Mouse (Mus musculus) MEL (cell line): Measurements from ENCODE around the gene Itpr2. TPM values are rescaled to one million over a fixed set of nuclear protein-coding genes. Genes with fewer than 3 reads are reported as not detected.

Experiments
- DNase-seq: peaks from one replicate; pipeline ENCODE4 v3.0.0; 2011; ENCODE audit warnings: low read depth, low spot score
- H3K27ac ChIP-seq: 2 replicates; pipeline ENCODE4 v1.5.1; 2012; ENCODE audit warnings: low read depth, mild to moderate bottlenecking, control low read depth, low read length, moderate library complexity; ENCODE audit not compliant: control insufficient read depth
- H3K27me3 ChIP-seq, 2 experiments: fragments of 150-350 bp in 1 of 2; sonication (generic) in 1 of 2; 2 replicates each; pipeline ENCODE4 v1.6.1; 2012; ENCODE audit warnings: low read length in 2 of 2, mild to moderate bottlenecking in 2 of 2, improper control_type of control experiment in 1 of 2, moderate library complexity in 1 of 2; ENCODE audit not compliant: insufficient read depth in 2 of 2, control insufficient read depth in 1 of 2
- H3K36me3 ChIP-seq, 2 experiments: 2 replicates each; pipeline ENCODE4 v1.6.1; 2012 to 2014; ENCODE audit warnings: low read length in 2 of 2, improper control_type of control experiment in 1 of 2, inconsistent platforms in 1 of 2, mild to moderate bottlenecking in 1 of 2; ENCODE audit not compliant: insufficient read depth in 2 of 2, control insufficient read depth in 1 of 2
- H3K4me1 ChIP-seq, 2 experiments: fragments of 150-350 bp in 1 of 2; sonication (generic) in 1 of 2; 2 replicates each; pipeline ENCODE4 v1.6.1; 2012; ENCODE audit warnings: low read length in 2 of 2, improper control_type of control experiment in 1 of 2, mild to moderate bottlenecking in 1 of 2; ENCODE audit not compliant: insufficient read depth in 2 of 2, control insufficient read depth in 1 of 2
- H3K4me3 ChIP-seq, 2 experiments: fragments of 150-350 bp in 1 of 2; sonication (generic) in 1 of 2; 2 replicates each; pipeline ENCODE4 v1.5.1; 2012; ENCODE audit warnings: low read depth in 2 of 2, low read length in 2 of 2, mild to moderate bottlenecking in 2 of 2, moderate library complexity in 2 of 2, control low read depth in 1 of 2, improper control_type of control experiment in 1 of 2; ENCODE audit not compliant: control insufficient read depth in 1 of 2, insufficient read depth in 1 of 2
- H3K79me2 ChIP-seq: 2 replicates; pipeline ENCODE4 v1.6.1; 2012; ENCODE audit warnings: mild to moderate bottlenecking, low read length, moderate library complexity; ENCODE audit not compliant: control insufficient read depth, poor library complexity, insufficient read depth
- H3K9ac ChIP-seq: 2 replicates; pipeline ENCODE4 v1.6.1; 2012; ENCODE audit warnings: low read depth, mild to moderate bottlenecking, control low read depth, low read length, moderate library complexity; ENCODE audit not compliant: control insufficient read depth, poor library complexity, severe bottlenecking
- H3K9me3 ChIP-seq: fragments of 150-350 bp; sonication (generic); replicated peaks from 2 replicates; pipeline ENCODE4 v1.6.1; 2012; ENCODE audit warnings: mild to moderate bottlenecking, low read length, improper control_type of control experiment, moderate library complexity; ENCODE audit not compliant: insufficient read depth
- BHLHE40 ChIP-seq: IDR thresholded peaks from 2 replicates; pipeline ENCODE4 v1.6.1; 2012; ENCODE audit warnings: low read depth, mild to moderate bottlenecking, inconsistent platforms, low read length, improper control_type of control experiment, borderline replicate concordance
- CHD1 ChIP-seq: IDR thresholded peaks from 2 replicates; pipeline ENCODE4 v1.6.1; 2012; ENCODE audit warnings: low read depth, mild to moderate bottlenecking, inconsistent platforms, low read length, improper control_type of control experiment
- E2F4 ChIP-seq: IDR thresholded peaks from 2 replicates; pipeline ENCODE4 v1.6.1; 2011; ENCODE audit warnings: low read depth, low read length, improper control_type of control experiment, borderline replicate concordance
- ELF1 ChIP-seq: IDR thresholded peaks from 2 replicates; pipeline ENCODE4 v1.6.1; 2014; ENCODE audit warnings: low read depth, mild to moderate bottlenecking, inconsistent platforms, low read length, improper control_type of control experiment, moderate library complexity
- EP300 ChIP-seq, 2 experiments: IDR thresholded peaks; 2 replicates each; pipeline ENCODE4 v1.6.1; 2011; ENCODE audit warnings: improper control_type of control experiment in 2 of 2, low read length in 2 of 2, low read depth in 1 of 2, mild to moderate bottlenecking in 1 of 2
- GATA1 ChIP-seq: IDR thresholded peaks from 2 replicates; pipeline ENCODE4 v1.6.1; 2011; ENCODE audit warnings: low read depth, low read length, improper control_type of control experiment
- HCFC1 ChIP-seq: IDR thresholded peaks from 2 replicates; pipeline ENCODE4 v1.6.1; 2012; ENCODE audit warnings: low read depth, mild to moderate bottlenecking, inconsistent platforms, low read length, improper control_type of control experiment, moderate library complexity
- MAX ChIP-seq: IDR thresholded peaks from 2 replicates; pipeline ENCODE4 v1.6.1; 2011; ENCODE audit warnings: low read length, improper control_type of control experiment
- MAZ ChIP-seq: IDR thresholded peaks from 2 replicates; pipeline ENCODE4 v1.6.1; 2012; ENCODE audit warnings: low read depth, mild to moderate bottlenecking, inconsistent platforms, low read length, improper control_type of control experiment
- MYC ChIP-seq: IDR thresholded peaks from 2 replicates; pipeline ENCODE4 v1.6.1; 2011; ENCODE audit warnings: low read depth, mild to moderate bottlenecking, low read length, improper control_type of control experiment, moderate library complexity
- NRF1 ChIP-seq: IDR thresholded peaks from 2 replicates; pipeline ENCODE4 v1.6.1; 2014; ENCODE audit warnings: low read depth, mild to moderate bottlenecking, inconsistent platforms, low read length, improper control_type of control experiment, moderate library complexity; ENCODE audit not compliant: poor library complexity, insufficient read depth, severe bottlenecking
- POLR2A ChIP-seq, 2 experiments: IDR thresholded peaks; 2 replicates each; pipeline ENCODE4 v1.6.1; 2011 to 2012; ENCODE audit warnings: low read length in 2 of 2, mild to moderate bottlenecking in 2 of 2, control low read depth in 1 of 2, improper control_type of control experiment in 1 of 2, low read depth in 1 of 2, moderate library complexity in 1 of 2; ENCODE audit not compliant: control insufficient read depth in 1 of 2, insufficient read depth in 1 of 2, poor library complexity in 1 of 2
- POLR2AphosphoS2 ChIP-seq: IDR thresholded peaks from 2 replicates; pipeline ENCODE4 v1.6.1; 2011; ENCODE audit warnings: low read length, improper control_type of control experiment
- POLR2AphosphoS5 ChIP-seq: IDR thresholded peaks from 2 replicates; pipeline ENCODE4 v1.6.1; 2012; ENCODE audit warnings: low read depth, borderline replicate concordance, mild to moderate bottlenecking, inconsistent platforms, low read length, moderate library complexity, mixed read lengths
- RAD21 ChIP-seq: IDR thresholded peaks from 2 replicates; pipeline ENCODE4 v1.6.1; 2011; ENCODE audit warnings: mild to moderate bottlenecking, low read depth, low read length, improper control_type of control experiment
- RCOR1 ChIP-seq: IDR thresholded peaks from 2 replicates; pipeline ENCODE4 v1.6.1; 2012; ENCODE audit warnings: low read depth, mild to moderate bottlenecking, inconsistent platforms, low read length, improper control_type of control experiment
- SMC3 ChIP-seq: IDR thresholded peaks from 2 replicates; pipeline ENCODE4 v1.6.1; 2011; ENCODE audit warnings: low read depth, low read length, improper control_type of control experiment
- TAL1 ChIP-seq: IDR thresholded peaks from 2 replicates; pipeline ENCODE4 v1.6.1; 2012; ENCODE audit warnings: mild to moderate bottlenecking, inconsistent platforms, low read length, moderate library complexity, mixed read lengths
- TCF12 ChIP-seq: IDR thresholded peaks from 2 replicates; pipeline ENCODE4 v1.6.1; 2014; ENCODE audit warnings: low read depth, mild to moderate bottlenecking, inconsistent platforms, low read length, improper control_type of control experiment, moderate library complexity
- USF1 ChIP-seq: IDR thresholded peaks from 2 replicates; pipeline ENCODE4 v1.6.1; 2014; ENCODE audit warnings: low read depth, mild to moderate bottlenecking, inconsistent platforms, low read length, improper control_type of control experiment, moderate library complexity
- USF2 ChIP-seq, 2 experiments: IDR thresholded peaks; 2 replicates each; pipeline ENCODE4 v1.6.1; 2011 to 2012; ENCODE audit warnings: improper control_type of control experiment in 2 of 2, low read length in 2 of 2, borderline replicate concordance in 1 of 2, inconsistent platforms in 1 of 2, low read depth in 1 of 2, mild to moderate bottlenecking in 1 of 2; ENCODE audit not compliant: insufficient read depth in 1 of 2
- ZC3H11A ChIP-seq: IDR thresholded peaks from 2 replicates; pipeline ENCODE4 v1.6.1; 2012; ENCODE audit warnings: low read depth, mild to moderate bottlenecking, inconsistent platforms, low read length, improper control_type of control experiment
- ZKSCAN1 ChIP-seq: IDR thresholded peaks from 2 replicates; pipeline ENCODE4 v1.6.1; 2012; ENCODE audit warnings: low read depth, mild to moderate bottlenecking, inconsistent platforms, low read length, improper control_type of control experiment, moderate library complexity
- ZMIZ1 ChIP-seq: IDR thresholded peaks from 2 replicates; pipeline ENCODE4 v1.6.1; 2012; ENCODE audit warnings: low read depth, mild to moderate bottlenecking, inconsistent platforms, low read length, improper control_type of control experiment, moderate library complexity
- ZNF384 ChIP-seq: IDR thresholded peaks from 2 replicates; pipeline ENCODE4 v1.6.1; 2012; ENCODE audit warnings: low read depth, mild to moderate bottlenecking, inconsistent platforms, low read length, improper control_type of control experiment
- polyA plus RNA-seq, 2 experiments: library from polyadenylated mRNA; stranded (reverse) in 1 of 2; unstranded in 1 of 2; fragments of >175 nt in 1 of 2; fragments of >200 nt in 1 of 2; gene quantifications; 2 replicates each; pipeline versions ENCODE4 v1.2.1 to v1.2.4; 2012; ENCODE audit warnings: low replicate concordance in 2 of 2, low read depth in 1 of 2; ENCODE audit not compliant: insufficient read length in 2 of 2, insufficient read depth in 1 of 2, missing spikeins in 1 of 2
- total RNA-seq: library from RNA; depleted of rRNA; stranded (reverse); fragments of 300-350 nt; gene quantifications from 2 replicates; pipeline ENCODE4 v1.2.3, GENCODE M21; 2012

Gene Itpr2
- total and polyA plus RNA-seq, 3 experiments = 1.5 to 3.0 TPM; not detected in 1

DNA sequence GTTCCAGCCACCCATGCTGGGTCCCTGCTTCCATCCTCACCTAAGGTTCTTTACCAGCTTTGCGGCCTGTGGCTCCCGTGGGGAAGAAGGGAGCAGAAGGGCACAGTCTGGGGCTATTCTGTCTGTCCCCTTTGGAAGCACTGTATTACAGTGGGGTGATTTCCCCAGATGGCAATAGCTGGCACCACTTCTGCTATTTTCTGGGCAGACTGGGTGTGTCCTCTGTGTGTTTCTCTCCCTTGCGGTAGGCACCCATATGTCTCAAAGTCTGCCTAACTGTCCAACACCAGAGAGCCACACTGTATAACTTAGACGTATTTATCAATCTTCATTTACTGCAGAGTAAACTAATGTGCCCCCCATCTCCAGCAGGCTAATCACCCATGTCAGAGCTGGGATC is 388.9 kb downstream of the Itpr2 start:
- peak; percentile 34 for DNase-seq
- no peaks in the 10 kb centered on the region for H3K79me2 ChIP-seq
- H3K9ac ChIP-seq = no peak overlapping the region
- peaks cover 6 to 19% of the 10 kb centered on the region in 2 experiments for H3K4me1 ChIP-seq
- no peaks in the 10 kb centered on the region for H3K9me3 ChIP-seq
- no peaks in the 10 kb centered on the region for H3K27me3 ChIP-seq
- peaks cover 0 to 10% of the 10 kb centered on the region in 2 experiments; a peak in 3 of 4 replicates for H3K36me3 ChIP-seq
- H3K27ac ChIP-seq = no peak overlapping the region
- TF ChIP-seq CHD1 = no peak
- TF ChIP-seq ZKSCAN1 = no peak
- TF ChIP-seq USF2 (IDR thresholded peaks at IDR 0.05; ENCODE audit: borderline replicate concordance in 1 of 2, insufficient read depth in 1 of 2, low read depth in 1 of 2, low read length in 2 of 2) = no peak
- H3K4me3 ChIP-seq = no peak overlapping the region

DNA sequence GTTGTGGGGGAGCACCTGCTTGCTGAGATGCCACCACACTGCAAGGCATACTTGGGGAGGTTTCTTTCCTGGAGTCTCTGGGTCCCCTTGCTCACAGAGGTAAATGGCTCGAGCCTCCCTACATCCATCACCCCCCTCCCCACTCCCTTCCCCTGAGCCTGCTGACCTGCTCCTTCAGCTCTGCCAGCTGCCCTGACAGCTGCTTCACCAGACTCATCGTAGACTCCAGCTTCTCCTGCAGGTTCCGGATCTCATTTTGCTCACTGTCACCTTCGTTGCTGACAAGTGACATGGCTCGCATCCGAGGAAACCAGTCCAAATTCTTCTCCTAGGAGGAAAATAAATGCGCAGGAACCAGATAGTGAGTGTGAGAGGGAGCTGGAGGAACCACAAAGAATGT is 389.8 kb downstream of the Itpr2 start:
- no peak for DNase-seq
- Histone ChIP-seq H3K4me1 (peaks cover 6 to 19% of the 10 kb centered on the region in 2 experiments), H3K9me3 (no peaks in the 10 kb centered on the region), H3K79me2 (no peaks in the 10 kb centered on the region), H3K36me3 (peaks cover 0 to 10% of the 10 kb centered on the region in 2 experiments; a peak in 3 of 4 replicates), H3K4me3 (no peak overlapping the region), H3K27me3 (no peaks in the 10 kb centered on the region), H3K27ac (peak overlapping the region; percentile 31), H3K9ac (no peak overlapping the region)
- TF ChIP-seq RAD21 = no peak

- Histone ChIP-seq H3K4me1 (peaks cover 6 to 19% of the 10 kb centered on the region in 2 experiments), H3K9ac (no peak overlapping the region), H3K9me3 (no peaks in the 10 kb centered on the region), H3K4me3 (no peak overlapping the region), H3K27ac (peak overlapping the region; percentile 31), H3K36me3 (peaks cover 0 to 10% of the 10 kb centered on the region in 2 experiments; a peak in 3 of 4 replicates), H3K27me3 (no peaks in the 10 kb centered on the region), H3K79me2 (no peaks in the 10 kb centered on the region)
- DNase-seq = peak; percentile 45
- no peak for TF ChIP-seq NRF1
- no peak for TF ChIP-seq USF1
- TF ChIP-seq E2F4 = no peak
- peak; percentile 70; the same call in 1 of the 2 replicates for TF ChIP-seq TCF12
- no peak for TF ChIP-seq ZC3H11A
- TF ChIP-seq SMC3 = no peak
- no peak for TF ChIP-seq POLR2AphosphoS5
- no peak for TF ChIP-seq RAD21
- no peak for TF ChIP-seq MYC
- no peak for TF ChIP-seq RCOR1
- no peak for TF ChIP-seq ZNF384
- TF ChIP-seq MAX = no peak
- TF ChIP-seq TAL1 = no peak
- no peak for TF ChIP-seq POLR2A (IDR thresholded peaks at IDR 0.05; ENCODE audit: control insufficient read depth in 1 of 2, insufficient read depth in 1 of 2, low read depth in 1 of 2, low read length in 2 of 2, poor library complexity in 1 of 2)
- TF ChIP-seq ZMIZ1 = no peak
- TF ChIP-seq HCFC1 = no peak
- TF ChIP-seq MAZ = no peak
- TF ChIP-seq BHLHE40 = no peak
- TF ChIP-seq GATA1 = peak; percentile 40; the same call in 1 of the 2 replicates
- TF ChIP-seq CHD1 = no peak
- TF ChIP-seq ZKSCAN1 = no peak
- no peak for TF ChIP-seq USF2 (IDR thresholded peaks at IDR 0.05; ENCODE audit: borderline replicate concordance in 1 of 2, insufficient read depth in 1 of 2, low read depth in 1 of 2, low read length in 2 of 2)
- no peak for TF ChIP-seq POLR2AphosphoS2
- peak; percentile 68 to 86 for TF ChIP-seq EP300 (IDR thresholded peaks at IDR 0.05; ENCODE audit: low read depth in 1 of 2, low read length in 2 of 2)
- no peak for TF ChIP-seq ELF1
These were observed 390.2 kb downstream of the Itpr2 start for GRCm38 (mm10) chr6:146111781-146112180.
